1 mouse cellular context compared by ENCODE assay signal in the genomic region with DNA sequence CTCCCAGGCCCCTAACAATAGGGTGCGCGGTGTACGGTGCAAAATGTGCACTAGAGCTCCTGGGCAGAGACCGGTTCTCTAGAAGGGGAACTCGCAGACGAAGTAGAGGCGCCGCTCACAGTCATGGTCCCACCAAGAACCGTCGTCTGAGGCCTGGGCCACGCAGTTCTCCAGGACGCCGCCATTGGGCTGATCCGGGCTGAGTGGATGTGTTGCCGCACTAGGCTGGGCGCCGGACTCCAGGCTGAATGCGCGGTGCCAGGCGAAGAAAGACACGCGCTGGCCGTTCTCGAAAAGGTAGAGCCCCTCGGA.
TF ChIP-seq lines count a peak whose summit lies in the region.

No protein-coding gene starts in this region.

TF ChIP-seq in MEL, 35 proteins besides CTCF, POLR2A, EP300 and RAD21 (continued from another document):
- TF ChIP-seq MYB (IDR thresholded peaks at IDR 0.05; ENCODE audit: low read depth, low read length), result no peak
